Mouse (Mus musculus): Measurements from ENCODE around the gene Nup88. TPM values are rescaled to one million over a fixed set of nuclear protein-coding genes. Genes with fewer than 3 reads are reported as not detected.

Gene Nup88
- total RNA-seq, 1 experiment from 2014 or later: 62.3 TPM

Other genes with a start within 250 kb of the Nup88 start
- gene Zfp3, start 205.8 kb downstream of the Nup88 start, total RNA-seq (2021): 10.8 and 13.4 TPM in 2 replicates
- 0.79 and 0.90 TPM in 2 replicates for gene Scimp, start 157.4 kb downstream of the Nup88 start, total RNA-seq (2021)
- 166 and 181 TPM in 2 replicates for gene Rabep1, start 125.2 kb downstream of the Nup88 start, total RNA-seq (2021)
- gene Rpain, start 240 bp upstream of the Nup88 start, total RNA-seq (2021): 27.0 and 40.9 TPM in 2 replicates
- 190 and 227 TPM in 2 replicates for gene C1qbp, start 13.1 kb upstream of the Nup88 start, total RNA-seq (2021)
- 30.8 and 35.1 TPM in 2 replicates for gene Dhx33, start 34.5 kb upstream of the Nup88 start, total RNA-seq (2021)
- 24.0 and 24.5 TPM in 2 replicates for gene Mis12, start 49.6 kb upstream of the Nup88 start, total RNA-seq (2021)
- gene Derl2, start 49.9 kb upstream of the Nup88 start, total RNA-seq (2021): 75.2 and 95.7 TPM in 2 replicates
- gene 6330403K07Rik, start 63.5 kb upstream of the Nup88 start, total RNA-seq (2021): 6.9 and 10.4 TPM in 2 replicates
- gene Nlrp1a, start 174.7 kb upstream of the Nup88 start, total RNA-seq (2021): 1.5 and 1.7 TPM in 2 replicates